Mouse (Mus musculus): Measurements from ENCODE around the gene Hyal6. TPM values are rescaled to one million over a fixed set of nuclear protein-coding genes. Genes with fewer than 3 reads are reported as not detected.

Gene Hyal6
- total RNA-seq (2017): 0.12 TPM in 1 of 2 replicates, not detected in the other

DNA sequence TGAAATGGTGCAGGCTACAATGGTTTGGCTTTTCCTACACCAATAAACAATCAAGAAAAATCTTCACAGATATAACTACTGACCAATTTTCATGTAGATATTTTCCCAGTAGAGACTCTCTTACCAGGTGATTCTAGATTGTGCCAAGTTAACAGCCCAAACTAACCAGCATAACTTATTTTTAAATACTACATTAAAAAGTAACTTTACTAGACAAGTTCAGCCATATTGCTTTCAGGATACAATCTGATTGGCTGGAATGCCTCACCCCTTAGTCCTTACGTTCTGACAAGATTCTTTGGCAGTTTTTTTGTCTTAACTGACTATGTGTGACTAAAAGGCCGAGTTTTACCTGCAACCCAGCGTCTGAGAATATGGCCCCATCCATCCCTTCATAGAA is at the start of gene Hyal6:
Gene Hyal6, plus strand, starts transcription at position 301 of the 400 bp plus-strand sequence.
- no peak for ATAC-seq (ENCODE audit: extremely low read depth, insufficient number of reproducible peaks, low FRiP score, poor library complexity, severe bottlenecking)

DNA sequence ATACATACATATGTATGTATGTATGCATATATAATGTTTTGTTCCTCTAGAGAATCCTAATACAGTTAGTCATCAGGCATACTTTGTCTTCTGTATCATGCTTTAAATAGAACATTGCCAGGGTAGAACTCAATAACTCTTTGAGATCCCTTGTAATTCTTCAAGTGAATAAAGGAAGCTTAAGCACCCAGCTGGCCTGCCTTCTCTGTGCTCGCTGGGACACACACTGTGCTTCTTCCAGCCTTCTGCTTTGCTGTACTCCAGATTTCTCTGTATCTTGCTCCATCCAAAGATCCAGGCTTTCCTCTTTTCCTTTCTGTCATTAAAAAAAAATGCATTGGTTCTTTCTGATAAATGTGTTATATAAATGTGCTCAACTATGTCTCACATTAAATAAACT is 45.2 kb upstream of the Hyal6 start:
- no peak for ATAC-seq (ENCODE audit: extremely low read depth, insufficient number of reproducible peaks, low FRiP score, poor library complexity, severe bottlenecking)

DNA sequence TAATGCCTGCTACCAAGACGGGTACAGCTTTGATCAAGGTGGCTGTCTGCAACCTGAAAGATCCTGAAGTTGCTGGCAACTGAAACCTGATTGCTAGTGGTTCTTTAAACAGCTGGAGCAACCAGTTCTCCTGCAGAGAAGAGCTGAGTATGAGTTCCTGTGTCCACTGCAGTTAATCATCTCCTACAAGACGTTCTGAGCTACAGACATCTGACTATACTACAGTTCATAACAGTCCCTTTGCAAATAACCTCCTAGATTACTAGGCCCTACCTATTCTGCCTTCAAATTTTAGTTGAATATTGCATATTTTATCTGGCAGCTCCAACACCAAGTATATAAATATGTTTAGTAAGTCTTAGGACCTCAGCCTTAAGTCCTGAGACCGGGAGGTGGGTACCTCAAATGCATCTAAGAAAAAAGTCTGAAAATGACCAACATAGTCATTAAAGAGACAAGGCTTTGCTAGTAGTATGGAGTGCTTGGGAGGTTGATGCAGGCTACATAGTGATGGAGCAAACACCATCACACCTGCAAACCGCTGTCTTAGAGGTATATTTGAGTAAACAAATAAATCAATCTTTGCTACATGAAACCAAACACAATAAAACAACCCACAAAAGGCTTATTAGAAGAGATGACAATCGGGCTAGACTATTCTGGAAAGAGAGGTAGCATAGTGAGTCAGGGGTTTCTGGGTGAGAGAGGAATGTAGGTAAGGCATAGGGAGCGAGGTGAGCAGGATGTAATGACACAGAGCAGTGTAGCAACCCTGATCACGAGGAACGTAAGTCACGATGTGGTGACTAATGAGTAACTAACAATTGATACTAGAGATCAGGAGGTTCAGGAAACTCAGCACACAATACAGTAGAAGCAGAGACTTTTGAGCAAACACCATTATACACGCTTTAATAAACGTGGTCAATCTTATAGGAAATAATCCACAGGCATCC is 38.3 kb upstream of the Hyal6 start:
- no peak for ATAC-seq (ENCODE audit: extremely low read depth, insufficient number of reproducible peaks, low FRiP score, poor library complexity, severe bottlenecking)

DNA sequence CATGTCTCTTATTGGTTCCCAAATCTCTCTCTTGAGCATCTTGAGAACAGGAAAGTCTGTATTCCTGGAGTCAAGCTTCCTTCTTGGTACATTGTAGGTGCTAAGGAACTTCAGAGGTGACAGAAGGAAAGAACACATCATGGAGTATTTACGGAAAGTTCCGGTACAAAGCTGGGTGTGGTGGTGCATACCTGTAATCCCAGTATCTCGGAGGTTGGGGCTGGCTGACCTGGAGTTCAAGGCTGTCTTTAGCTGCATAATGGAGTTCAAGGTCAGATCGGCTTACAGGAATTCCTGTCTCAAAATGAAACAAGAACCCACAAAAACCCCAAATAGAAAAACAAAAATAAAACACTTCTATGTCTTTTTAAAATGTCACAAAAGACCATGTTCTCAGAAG is 36.9 kb upstream of the Hyal6 start:
- ATAC-seq (ENCODE audit: extremely low read depth, insufficient number of reproducible peaks, low FRiP score, poor library complexity, severe bottlenecking): no peak

DNA sequence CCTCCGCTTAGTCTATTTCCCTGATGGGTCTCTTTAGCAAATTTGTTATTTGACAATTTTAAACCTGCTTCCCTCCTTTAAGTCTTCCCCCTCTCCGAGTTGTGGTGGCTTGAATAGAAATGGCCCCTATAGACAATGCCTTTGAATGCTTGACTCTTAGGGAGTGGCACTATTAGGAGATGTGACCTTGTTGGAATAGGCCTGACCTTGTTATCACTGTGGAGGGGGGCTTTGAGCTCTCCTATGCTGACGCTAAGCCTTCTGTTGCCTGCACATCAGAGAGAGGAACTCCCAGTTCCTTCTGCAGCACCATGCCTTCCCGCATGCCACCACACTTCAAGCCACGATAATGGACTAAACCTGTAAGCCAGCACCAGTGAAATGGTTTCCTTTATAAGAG is 35.8 kb upstream of the Hyal6 start:
- no peak for ATAC-seq (ENCODE audit: extremely low read depth, insufficient number of reproducible peaks, low FRiP score, poor library complexity, severe bottlenecking)

DNA sequence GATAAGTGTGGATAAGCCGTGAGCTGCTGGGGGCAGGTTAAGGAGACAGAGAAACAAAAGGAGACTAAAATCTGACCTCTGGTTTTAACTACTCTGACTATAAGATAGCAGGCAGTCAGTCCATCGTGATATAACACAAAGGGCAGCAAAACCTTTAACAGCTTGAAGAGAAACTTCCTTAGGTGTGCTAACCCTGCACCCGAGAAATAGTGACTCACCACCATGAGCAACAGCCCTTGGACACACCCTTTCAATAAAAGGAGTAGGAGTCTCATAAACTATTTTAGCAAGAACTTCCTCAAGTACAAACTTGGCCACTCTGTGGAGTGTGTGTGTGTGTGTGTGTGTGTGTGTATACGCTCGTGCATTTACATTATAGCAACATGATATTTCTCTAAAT is 26.0 kb upstream of the Hyal6 start:
- ATAC-seq (ENCODE audit: extremely low read depth, insufficient number of reproducible peaks, low FRiP score, poor library complexity, severe bottlenecking): no peak

DNA sequence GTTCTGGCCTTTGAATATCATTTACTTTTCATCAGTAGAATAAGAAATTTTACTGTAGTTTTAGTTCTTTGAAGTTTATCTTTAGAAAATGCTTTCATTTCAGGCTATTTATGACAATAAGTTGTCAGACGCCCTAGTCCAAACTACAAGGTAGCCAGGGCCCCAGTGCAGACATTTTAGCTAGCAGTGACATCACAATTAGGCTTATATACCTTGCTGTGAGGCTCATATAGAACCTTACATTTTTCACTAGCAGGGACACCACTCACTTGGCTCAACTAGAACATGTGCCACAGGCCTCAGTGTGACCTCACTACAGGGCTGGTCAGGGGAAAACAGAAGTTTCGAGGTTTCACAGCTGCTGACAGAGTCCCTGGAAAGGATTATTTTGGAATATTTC is 25.5 kb upstream of the Hyal6 start:
- ATAC-seq (ENCODE audit: extremely low read depth, insufficient number of reproducible peaks, low FRiP score, poor library complexity, severe bottlenecking): no peak

DNA sequence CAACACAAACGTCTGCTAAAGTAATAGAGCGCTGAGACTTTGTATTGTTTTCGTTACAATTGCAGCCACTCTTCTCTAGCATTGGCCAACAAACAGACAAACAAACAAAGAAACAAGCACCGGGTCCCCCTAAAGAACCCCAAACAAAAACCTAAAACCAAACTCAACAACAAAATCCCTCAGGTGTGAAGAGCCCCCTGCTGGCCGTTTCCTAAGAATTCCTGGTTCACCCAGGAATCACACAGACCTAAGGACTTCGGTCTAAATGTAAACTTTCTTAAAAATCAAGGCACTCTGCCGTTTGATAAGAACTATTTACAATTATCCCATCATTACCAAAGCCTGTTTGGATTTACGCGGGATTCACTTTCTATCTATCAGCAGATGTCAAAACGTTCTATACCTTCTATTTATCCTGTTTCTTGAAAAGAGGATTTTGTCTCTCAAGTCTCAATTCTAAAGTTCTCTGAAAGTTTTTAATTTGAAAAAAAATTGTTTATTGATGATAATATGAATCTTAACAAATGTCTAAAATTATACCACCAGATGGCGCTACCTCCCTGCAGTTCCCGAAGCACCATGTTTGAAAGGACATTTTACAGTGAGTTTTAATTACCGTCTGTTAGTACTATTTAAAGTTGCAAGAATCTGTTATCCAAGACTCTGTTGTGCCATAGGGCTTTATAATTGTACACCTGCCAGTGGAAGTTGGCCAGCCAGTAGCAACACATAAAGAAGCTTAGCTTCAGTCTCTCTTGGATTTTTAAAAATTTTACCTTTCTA is 11.5 kb upstream of the Hyal6 start:
- ATAC-seq (ENCODE audit: extremely low read depth, insufficient number of reproducible peaks, low FRiP score, poor library complexity, severe bottlenecking): no peak

DNA sequence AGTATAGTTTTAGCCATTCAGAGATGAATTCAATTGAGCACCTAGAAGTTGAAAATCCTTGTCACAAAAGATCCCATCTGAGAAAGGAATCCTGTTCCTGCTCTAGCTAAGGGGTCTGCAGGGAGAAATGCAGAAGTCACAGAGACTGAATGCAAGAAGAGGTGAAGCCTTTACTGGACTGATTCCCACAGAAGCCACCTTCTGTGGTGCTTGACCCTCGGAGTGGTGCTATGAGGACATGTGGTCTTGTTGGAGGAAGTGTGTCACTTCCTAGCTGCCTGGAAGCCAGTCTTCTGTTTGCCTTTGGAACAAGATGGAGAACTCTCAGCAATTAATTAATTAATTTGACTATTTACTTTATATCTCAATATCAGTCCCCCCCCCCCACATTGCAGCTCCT is 4.9 kb upstream of the Hyal6 start:
- no peak for ATAC-seq (ENCODE audit: extremely low read depth, insufficient number of reproducible peaks, low FRiP score, poor library complexity, severe bottlenecking)

DNA sequence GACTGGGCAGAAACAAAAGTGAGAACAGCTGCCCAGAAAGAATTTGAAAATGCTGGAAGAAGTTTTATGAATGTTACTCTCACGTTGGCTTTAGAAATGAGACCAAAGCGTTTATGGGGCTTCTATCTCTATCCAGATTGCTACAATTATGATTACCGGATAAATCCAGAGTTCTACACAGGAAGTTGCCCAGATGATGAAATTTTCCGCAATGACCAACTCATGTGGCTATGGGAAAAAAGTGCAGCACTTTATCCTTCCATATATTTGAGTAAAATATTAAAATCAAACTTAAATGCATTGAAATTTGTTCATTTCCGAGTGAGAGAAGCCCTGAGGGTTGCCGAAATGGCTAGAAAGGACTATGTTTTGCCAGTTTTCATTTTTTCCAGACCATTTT is 1.5 kb downstream of the Hyal6 start:
- no peak for ATAC-seq (ENCODE audit: extremely low read depth, insufficient number of reproducible peaks, low FRiP score, poor library complexity, severe bottlenecking)

DNA sequence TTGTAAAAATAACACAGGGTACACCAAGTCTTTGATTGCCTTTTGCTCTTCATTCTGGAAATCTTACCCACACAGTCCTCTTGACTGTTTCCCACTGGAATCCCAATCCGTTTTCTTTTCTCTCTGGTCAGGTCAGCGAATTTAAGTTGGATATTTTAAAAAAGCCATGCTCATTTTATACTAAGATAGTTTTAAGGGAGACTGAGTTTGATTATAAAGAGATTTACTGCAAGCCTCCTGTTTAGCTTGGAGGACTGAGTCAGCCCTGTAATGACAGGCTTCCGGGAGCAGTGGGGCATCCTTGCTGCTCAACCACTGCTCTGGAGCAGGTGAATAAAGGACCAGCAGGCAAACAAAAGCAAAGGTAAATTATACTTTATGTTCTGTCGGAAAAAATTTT is 15.0 kb downstream of the Hyal6 start, which contains the start of gene Hyal4:
Gene Hyal4, plus strand, starts transcription at position 301 of the 400 bp plus-strand sequence.
- ATAC-seq (ENCODE audit: extremely low read depth, insufficient number of reproducible peaks, low FRiP score, poor library complexity, severe bottlenecking): no peak

DNA sequence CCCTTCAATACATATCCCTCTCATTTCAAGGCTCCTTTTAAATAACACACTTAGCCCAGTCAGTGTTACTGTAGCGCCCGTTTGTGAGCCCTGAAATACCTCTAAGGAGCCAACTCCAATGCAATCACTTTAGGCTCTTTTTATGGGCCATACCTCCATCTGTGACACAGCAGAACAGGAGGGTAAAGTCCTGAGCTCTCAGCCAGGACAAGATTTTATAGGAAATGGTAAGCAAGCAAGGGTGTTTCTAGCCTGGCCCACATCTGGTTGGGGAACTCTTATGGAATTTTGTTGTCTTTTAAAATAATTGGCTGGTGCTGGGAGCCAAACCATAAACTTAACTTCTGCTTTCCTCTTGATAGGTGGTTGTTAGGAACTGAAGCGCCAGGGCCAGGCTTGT is 26.2 kb downstream of the Hyal6 start:
- no peak for ATAC-seq (ENCODE audit: extremely low read depth, insufficient number of reproducible peaks, low FRiP score, poor library complexity, severe bottlenecking)

DNA sequence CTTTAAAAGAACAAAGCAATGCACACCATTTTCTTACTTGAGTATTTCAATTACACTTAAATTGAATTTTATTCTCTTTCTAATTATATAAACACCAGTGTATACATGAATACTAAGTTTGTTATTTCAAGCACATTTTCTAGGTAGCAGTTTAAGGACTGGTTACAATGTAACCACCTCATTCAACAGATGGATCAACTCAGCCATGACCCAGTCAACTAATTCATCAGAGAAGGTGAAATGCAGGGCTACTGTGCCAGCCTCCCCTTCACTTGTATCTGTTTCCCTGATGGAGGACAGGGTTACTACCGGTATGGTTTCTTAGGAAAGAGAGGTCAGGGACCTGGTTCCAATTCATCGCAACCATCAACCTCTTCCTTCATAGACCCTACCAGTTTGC is 33.2 kb downstream of the Hyal6 start:
- ATAC-seq (ENCODE audit: extremely low read depth, insufficient number of reproducible peaks, low FRiP score, poor library complexity, severe bottlenecking): no peak

DNA sequence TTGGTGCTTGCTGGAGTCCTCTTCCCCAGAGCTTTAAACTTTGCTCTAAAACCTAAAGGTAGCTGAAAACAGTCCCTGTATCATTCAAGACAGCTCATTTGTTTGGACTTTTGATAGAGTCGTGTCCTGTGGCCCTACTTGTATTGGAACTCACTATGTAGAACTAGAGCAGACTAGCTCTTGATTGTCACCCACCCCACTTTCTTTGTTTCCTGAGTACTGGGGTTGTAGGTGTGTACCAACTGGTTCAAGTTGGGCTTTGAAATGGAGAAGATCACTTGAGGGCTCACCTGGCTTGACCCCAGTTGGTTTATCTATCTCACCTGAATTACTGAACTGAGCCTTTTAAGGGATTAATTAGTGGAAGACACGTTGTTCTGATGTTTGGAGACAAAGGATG is 46.1 kb downstream of the Hyal6 start:
- no peak for ATAC-seq (ENCODE audit: extremely low read depth, insufficient number of reproducible peaks, low FRiP score, poor library complexity, severe bottlenecking)

DNA sequence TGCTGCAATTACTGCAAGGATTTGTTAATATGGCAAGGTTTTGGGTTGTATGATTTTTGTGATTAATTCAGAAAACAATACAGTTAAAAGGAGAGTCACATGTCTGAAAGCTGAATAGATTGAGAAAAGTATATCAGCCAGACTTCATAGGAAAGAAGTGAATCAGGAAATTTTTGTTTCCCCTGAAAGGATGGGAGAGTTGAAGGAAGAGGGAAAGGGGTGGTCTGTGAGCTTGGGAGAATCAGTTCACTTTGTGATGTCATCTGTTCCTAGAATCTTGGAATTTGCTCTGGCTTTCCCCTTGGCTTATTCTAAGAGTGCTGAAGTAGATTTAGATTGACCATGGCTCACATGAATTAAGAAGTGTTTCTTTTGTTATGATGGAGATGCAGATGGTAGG is 57.8 kb downstream of the Hyal6 start, which contains the start of gene Spam1:
Gene Spam1, plus strand, starts transcription at position 301 of the 400 bp plus-strand sequence.
- ATAC-seq (ENCODE audit: extremely low read depth, insufficient number of reproducible peaks, low FRiP score, poor library complexity, severe bottlenecking): no peak

Other genes with a start within 250 kb of the Hyal6 start
- not detected in 2 replicates for gene Iqub, start 218.2 kb upstream of the Hyal6 start, total RNA-seq (2017)
- 75.1 and 93.8 TPM in 2 replicates for gene Ndufa5, start 205.2 kb upstream of the Hyal6 start, total RNA-seq (2017)
- not detected in 2 replicates for gene Asb15, start 205.1 kb upstream of the Hyal6 start, total RNA-seq (2017)
- gene Lmod2, start 135.5 kb upstream of the Hyal6 start, total RNA-seq (2017): not detected in 2 replicates
- 16.0 and 19.8 TPM in 2 replicates for gene Wasl, start 68.2 kb upstream of the Hyal6 start, total RNA-seq (2017)
- gene Hyal4, start 15.1 kb downstream of the Hyal6 start, total RNA-seq (2017): not detected in 2 replicates
- not detected in 2 replicates for gene Spam1, start 57.9 kb downstream of the Hyal6 start, total RNA-seq (2017)
- not detected in 2 replicates for gene Hyal5, start 124.8 kb downstream of the Hyal6 start, total RNA-seq (2017)
- gene Tmem229a, start 223.1 kb downstream of the Hyal6 start, total RNA-seq (2017): 0.12 TPM in 1 of 2 replicates, not detected in the other